Mouse (Mus musculus): Measurements from ENCODE around the gene Tmem238. TPM values are rescaled to one million over a fixed set of nuclear protein-coding genes. Genes with fewer than 3 reads are reported as not detected.
"Not testable (repeated sequence)": the region's sequence is repeated elsewhere in the genome, so short reads cannot be mapped to it uniquely, and the experiment has no call there.

Gene Tmem238
- total RNA-seq, 2 experiments from 2014 or later = 7.1 to 9.0 TPM

DNA sequence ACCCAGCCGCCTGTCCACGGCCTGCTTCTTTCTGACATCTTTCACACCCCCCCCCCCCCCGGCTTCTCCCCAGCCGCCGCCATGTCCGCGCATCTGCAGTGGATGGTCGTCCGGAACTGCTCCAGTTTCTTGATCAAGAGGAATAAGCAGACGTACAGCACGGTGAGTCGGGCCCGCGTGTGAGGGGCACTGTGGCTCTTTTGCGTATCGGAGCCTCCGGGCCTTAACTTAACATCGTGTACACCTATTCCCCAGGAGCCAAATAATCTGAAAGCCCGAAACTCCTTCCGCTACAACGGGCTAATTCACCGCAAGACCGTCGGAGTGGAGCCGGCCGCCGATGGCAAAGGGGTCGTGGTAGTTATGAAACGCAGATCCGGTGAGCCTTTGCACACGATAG is 3.8 kb upstream of the Tmem238 start:
- DNase-seq (ENCODE audit: low spot score in 2 of 2) = not testable (repeated sequence)

DNA sequence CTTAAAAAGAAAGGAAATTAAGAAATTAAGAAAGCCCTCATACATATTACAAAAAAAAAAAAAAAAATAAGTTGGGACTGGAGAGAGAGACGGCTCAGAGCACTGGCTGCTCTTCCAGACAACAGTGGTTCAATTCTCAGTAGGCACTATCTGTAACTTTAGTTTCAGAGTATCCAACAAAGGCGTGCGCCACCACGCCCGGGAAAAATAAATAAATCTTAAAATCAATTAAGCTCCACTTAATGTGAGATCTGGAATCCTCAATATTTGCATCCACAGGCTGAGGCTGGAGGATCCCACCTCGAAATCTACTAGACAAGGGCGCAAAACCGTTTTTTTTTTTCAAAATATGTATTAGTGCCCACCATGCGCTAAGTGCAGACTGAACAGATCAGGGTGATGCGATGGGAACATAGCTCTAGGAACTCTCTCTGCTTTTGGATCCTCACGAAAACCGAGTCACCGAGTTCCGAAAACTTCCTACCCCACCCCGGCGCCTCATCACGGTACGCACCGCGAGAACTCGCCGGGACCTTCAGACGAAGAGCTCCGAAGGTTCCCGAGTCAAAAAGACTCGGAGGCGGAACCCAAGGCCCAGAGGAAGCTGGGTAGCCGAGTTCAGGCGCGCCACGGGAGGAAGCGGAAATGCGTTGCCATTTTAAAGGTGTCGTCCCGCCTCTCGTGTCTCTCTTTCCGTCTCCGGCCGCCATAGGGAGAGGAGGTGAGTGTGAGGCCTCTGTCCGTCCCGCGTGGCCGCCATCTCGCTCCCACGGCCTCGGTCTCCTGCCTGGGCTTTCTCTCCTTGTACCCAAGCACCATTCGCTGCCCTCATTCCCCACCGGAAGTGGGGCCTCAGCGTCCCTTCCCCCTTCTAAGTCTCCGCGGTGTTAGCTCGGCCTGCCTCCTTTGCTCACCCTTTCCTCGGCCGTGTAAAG is 3.1 kb upstream of the Tmem238 start, which contains the start of gene Rpl28:
Gene Rpl28, plus strand, starts transcription at position 597 of the 935 bp plus-strand sequence.
- DNase-seq (ENCODE audit: low spot score in 2 of 2) = peak; percentile 73 to 87

DNA sequence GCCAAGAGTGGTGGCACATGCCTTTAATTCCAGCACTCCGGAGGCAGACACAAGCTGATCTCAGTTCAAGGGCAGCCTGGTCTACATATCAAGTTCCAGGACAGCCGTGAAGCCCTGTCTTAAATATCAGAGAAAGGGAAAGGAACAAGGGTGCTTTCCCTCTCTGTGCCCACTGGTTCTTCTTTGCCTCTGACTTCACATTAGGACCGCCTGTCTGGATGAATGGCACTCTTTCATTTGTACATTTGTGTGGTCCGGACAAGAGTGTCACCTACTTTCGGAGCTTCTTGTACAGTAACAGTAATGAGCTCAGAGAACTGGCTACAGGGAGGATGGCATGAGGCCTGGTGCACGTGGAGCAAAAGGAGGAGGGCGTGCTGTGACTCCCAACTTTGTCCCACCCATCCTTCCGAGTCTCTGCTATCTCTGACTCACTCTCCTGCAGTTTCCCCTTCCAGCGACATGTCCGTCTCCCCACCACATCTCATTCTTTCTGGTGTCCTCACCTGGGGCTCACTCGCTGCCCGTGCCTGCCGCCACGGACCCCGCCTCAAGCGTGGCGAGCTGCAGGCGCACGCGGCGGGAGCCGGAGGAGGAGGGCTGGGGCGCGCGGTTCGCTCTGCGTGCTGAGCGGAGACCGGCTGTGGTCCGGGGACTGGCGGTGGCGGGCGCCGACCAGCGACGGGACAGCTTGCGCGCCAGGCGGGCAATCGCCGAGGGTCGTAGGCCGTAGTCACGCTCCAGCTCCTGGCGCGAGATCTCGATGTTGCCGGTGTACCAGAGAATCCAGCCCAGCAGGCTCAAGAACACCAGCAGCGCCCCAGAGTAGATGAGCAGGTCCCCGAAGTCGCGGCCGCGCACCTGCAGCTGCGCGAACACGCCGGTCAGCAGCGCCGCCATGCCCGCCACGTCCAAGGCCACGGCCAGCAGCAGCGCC is 689 bp downstream of the Tmem238 start:
- peak; percentile 35 to 37 for DNase-seq (ENCODE audit: low spot score in 2 of 2)

DNA sequence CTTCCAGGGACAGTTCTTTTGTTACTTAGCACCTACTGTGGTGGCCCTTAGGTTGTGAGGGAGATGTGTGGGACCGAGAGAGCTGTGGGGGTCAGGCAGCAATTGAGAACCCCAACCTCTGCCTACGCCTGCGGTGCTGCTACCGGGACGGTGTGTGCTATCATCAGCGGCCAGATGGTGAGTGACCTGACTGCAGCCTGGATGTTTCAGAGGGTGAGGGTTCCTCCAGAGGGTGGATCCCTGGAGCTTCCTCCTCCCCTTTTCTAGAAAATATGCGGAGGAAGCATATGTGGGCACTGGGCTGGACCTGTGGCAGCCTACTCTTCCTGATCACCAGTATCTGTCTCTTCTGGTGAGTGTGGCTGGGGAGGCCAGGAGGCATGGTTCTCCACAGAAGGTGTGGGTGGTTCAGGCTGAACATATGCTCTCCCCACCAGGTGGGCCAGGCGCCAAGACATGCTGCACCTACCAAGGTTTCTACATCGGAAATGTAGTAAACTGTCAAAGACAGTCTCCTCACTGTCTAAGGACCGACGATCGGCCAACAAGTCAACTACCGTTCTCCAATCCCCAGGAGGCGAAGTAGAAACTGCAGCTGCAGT is 5.7 kb downstream of the Tmem238 start:
- DNase-seq (ENCODE audit: low spot score in 2 of 2) = no peak

DNA sequence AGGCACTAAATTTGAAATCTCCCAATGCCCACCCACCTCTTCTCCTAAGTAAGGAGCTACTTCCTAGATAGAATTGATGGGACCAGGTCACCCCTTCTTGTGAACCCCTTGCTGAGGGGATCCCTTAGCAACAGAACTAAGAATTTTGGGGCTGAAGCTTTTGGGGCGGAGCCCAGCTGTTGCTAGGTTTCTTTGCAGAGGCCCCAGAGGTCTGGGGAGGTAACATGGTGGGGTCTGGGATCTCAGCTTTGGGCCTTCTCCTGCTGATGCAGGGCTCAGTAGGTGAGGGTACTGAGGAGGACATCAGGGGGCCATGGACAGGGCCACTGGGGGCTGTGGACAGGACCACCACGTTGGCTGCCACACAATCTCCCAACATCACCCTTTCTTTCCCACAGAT is 6.7 kb downstream of the Tmem238 start, which contains the start of the genes Il11 and Tmem190:
Gene Il11, minus strand, starts transcription at position 101 of the 400 bp plus-strand sequence.
Gene Tmem190, plus strand, starts transcription at position 179 of the 400 bp plus-strand sequence.
- no peak for DNase-seq (ENCODE audit: low spot score in 2 of 2)

DNA sequence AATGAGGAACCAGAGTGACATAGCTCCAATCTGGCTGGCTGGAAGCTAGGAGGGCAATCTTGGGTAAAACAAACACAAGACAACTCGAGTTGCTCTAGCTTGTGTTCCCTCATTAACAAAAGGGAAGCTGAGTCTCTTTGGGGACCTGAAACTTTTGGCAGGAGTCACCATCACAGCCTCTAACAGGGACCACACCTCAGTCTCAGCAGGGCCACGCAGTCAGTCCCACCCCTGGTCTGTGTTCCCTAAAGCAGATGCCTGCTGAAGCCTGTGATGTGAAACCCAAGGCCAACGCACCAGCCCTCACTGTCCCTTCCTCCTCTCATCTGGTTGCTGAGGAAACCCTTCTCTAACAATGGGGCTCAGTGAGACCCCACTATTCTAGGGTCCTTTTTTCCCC is 7.3 kb downstream of the Tmem238 start:
- DNase-seq (ENCODE audit: low spot score in 2 of 2) = no peak

DNA sequence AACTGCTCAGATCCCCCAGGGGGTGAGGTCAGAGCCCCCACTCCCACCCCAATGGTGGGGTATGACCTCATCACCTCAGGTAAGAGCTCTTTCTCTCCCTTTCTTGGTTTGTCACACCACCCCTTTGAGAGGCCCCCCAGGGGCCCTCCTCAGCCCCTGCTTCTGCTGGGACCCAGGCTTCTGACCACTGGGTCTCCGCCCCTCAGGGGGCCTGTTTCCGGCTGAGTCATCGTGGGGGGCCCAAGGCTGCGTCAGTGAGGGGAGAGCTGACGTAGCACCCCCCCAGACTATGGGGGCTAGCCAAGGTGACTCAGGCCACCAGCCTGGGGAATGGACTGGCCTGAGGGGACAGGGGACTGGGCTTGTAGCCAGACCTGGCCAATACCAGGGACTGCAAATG is 9.5 kb downstream of the Tmem238 start:
- no peak for DNase-seq (ENCODE audit: low spot score in 2 of 2)

DNA sequence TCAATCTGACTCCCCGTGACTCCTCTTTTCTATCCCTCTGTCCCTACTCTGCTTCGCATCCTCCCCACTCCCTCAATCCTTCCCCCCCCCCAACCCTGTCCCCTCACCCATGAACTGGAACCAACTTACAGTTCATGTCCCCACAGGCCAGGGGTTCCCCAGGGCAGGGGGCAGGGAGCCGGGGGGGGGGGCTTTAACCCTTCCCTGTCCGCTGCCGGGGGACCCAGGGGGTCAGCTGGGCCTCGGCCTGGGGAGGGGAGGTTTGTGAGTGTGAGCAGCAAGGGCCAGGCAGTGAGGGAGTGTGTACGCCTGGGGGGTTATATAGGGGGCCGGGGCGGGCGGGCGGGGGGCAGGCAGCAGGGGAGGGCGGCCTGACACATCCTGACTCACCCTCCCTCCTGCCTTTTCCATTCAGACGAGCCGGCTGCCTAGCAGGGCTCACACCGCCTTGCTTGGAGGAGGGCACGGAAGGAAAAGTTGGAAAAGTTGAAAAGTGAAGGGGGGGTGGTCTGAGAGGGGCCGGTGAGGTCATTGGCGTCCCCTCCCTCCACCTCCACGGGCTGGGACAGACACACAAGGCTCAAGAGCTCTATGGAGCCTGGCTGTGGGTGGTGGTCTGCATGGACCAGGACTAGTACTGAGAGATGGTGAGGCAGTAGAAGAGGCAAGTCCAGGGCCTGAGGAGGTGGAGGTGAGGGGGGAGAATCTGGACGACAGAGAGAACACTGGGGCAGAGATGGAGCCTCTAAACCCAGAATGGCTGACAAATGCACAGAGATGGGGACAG is 11.4 kb downstream of the Tmem238 start:
- no peak for DNase-seq (ENCODE audit: low spot score in 2 of 2)

DNA sequence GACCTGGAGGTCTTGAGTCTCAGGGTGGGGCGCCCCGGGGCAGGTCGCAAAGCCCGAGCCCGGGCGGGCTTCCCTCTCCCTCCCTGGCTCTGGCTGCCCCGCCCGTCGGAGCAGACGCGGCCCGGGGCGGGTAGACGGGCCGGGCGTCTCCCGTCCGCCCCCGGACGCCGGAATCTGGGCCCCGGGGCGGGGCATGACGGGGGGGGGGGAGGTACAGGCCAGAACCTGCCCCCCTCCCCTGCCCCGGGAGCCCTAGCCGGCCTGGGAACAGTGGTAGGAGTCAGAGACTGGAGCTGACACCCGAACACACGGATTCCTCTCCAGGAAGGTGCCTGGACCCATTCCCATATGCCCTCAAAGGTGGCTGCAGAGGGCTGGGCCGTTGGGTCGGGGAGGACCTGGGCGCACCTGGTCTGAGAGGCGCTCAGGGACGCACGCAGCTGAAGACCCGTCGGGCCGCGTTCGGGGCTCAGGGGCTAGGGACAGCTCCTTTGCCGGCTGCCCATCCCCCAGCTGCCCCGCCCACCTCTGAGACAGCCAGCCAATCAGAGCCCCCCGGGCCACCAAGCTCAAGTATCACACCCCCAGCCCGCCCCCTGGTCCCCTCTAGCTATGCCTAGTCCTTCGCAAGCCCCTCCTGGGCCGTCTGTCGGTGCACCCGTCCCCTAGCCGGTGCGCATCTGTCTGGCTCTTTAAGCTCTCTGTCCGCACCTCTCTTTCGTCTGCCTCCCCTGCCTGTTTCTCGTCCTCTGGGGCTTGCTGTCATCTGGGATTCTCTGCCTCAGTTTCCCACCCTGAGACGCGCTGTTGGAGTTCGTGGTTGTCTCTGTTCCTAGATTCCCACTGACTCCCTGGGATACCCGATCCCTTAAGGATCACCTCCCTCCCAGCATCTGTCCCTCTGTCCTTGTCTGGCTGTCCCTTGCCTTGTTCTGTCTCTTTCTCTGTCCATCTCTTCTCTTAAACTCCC is 12.3 kb downstream of the Tmem238 start:
- DNase-seq (ENCODE audit: low spot score in 2 of 2) = no peak

DNA sequence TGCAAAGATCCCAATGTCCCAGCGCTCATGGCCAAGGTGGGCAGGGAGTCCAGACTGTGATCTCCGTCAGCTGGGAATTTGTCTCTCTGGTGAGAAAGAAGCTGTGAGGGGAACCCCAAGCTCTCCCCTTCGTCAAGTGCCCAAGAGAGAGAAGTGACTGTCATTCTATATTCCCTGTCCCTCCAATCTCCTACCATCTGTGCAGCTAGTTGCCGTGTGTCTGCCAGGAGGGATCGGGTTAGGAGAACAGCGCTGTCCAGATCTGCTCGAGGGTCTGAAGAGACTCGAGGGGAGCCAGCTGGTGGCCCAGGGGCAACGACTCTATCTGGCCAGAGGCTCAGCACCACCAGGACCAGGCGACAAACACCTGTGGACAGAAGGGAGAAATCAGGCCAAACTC is 13.3 kb downstream of the Tmem238 start:
- no peak for DNase-seq (ENCODE audit: low spot score in 2 of 2)

DNA sequence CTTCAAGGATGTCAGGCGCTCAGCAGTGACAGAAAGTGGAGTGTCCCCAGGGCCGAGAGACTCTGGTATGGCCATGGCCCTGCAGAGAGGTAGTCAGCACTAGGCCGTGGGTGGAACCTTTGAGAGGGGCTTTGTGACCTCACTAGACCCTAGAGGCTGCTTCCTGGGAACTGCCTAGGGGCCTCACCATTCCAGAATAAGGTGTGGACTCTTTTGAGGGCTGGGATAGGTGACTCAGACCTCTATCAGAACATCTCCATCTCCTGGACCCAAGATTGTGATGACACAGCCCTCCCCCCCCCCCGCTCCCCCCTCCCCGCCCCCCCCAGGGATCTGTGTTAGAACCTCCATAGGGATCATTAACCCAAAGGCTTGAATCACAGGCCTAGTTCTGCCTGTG is 18.3 kb downstream of the Tmem238 start, which contains the start of gene Fam71e2:
Gene Fam71e2, minus strand, starts transcription at position 101 of the 400 bp plus-strand sequence.
- DNase-seq (ENCODE audit: low spot score in 2 of 2) = no peak

DNA sequence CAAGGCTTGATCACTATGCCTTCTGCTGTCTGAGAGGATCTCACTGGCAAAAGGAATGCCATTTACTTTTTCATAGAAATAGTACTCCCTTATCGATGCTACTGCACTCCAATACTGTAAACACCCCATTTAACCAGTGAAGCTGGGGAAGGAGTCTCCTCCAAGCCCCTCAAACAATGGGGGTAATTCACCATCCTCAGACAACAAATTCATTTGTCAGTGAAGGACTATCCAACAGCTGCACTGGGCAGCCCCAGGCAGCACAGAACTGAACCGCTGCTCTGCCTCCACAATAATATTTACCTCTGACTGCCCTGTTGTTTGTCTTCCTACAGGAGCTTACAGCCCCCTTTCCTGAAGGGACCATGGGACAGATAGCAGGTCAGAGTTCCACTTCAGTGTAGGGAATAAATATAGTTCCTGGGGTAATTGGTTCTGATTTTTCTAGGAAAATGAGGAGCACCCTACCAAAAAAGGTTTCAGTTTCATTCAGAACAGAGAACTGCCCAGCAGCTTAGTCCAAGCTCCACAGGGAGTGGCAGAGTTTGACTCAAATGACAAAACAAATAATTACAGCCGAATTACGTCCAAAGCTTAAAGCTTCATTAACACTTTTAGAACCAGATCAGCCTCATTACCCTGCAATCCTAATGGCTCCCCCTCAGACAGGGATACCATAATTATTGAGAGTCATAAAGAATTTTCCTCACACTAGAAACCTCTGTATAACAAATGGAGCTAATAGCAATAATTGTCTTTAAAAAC is 24.3 kb downstream of the Tmem238 start:
- DNase-seq (ENCODE audit: low spot score in 2 of 2) = no peak

DNA sequence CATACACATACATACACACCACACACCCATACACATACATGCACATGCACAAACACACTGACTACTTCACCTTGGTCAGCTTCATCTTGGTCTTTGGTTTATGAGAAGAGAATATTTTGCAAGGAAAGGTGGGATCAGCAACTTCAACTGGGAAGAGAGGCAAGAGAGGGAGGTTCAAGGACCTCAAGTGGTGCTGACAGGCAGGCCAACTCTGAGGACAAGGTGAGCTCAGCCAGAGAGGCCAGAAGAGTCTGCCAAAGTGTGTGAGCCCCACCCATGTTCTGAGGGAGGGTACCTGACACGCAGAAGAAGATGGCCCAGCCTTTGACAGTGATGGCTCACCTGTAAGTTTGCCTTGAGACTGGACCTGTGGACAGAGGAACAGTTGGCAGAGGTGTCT is 29.8 kb downstream of the Tmem238 start:
- no peak for DNase-seq (ENCODE audit: low spot score in 2 of 2)

DNA sequence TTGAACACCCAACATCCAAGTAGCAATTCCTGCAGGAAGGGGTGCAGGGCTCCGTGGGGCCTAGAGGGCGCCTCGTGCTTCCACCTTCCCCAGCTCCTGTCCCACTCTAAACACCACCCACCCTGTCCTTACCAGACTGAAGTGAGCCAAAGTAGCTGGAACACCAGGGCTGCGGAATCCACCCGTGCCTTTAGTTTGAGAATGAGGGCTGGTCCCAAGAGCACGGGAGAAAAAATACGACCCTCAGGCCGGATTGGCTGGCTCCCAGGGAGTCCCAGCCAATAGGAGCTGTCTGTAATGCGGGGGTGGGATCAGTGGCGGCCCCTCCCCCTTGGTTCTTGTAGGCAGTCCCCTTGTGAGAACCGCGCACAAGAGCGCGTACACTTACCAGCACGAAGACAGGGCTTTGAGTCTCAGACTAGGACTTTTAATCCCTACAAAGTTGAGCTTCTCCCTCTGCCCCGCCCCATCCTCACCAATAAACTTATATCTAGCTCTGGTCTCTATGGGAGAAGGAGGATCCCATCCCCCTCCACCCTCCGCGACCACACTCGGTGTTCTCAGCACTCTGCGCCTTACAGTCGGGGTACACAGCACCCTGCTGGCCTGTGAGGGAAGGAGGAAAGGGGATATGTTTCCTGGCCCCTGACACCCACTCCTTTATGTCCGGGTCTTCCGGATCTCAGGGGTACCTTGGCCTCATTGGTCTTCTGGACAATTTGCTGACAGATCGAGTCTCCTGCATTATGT is 36.5 kb downstream of the Tmem238 start, which contains the start of gene Cox6b2:
Gene Cox6b2, minus strand, starts transcription at position 274 of the 750 bp plus-strand sequence.
- peak in 1 of 2 experiments; percentile 77 for DNase-seq (ENCODE audit: low spot score in 2 of 2)

DNA sequence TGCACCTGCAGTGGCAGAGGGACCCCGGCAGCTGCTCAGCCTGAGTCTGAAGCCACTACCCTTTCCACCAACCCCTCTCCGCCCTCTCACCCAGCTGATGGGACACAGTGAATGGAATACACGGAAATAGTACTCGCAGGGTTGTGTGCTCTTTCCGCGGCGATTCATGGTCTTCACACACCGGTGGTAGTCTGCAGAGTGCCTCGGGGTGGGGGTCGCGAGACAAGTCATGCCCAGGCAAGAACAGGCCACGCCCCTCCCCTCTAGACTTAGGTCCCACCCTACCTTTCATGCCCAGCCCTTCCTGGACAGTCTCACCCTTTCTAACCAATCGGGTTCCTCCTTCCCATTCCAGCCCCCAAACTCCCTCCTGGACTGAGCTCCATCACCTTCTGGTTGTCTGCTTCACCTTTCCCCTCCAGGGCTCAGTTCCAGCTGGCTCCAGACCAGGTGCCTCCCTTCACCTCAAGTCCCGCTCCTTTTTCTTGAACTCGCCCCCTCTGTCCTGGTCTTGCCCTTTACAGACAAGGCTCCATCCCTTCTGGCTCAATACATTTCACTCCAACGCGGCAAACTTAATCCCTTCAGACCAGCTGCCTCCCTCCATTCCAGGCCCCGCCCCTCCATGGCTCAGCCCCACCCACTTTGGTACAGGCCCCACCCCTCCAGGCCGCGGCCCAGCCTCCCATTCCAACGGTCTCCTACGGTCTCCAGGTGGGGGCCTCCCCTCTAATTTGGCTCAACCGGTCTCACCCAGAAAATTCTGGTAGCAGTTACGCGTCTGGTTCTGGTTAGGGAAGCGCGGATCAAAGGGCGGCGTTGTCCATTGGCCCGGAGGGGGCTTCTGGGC is 37.3 kb downstream of the Tmem238 start:
- DNase-seq (ENCODE audit: low spot score in 2 of 2) = peak in 1 of 2 experiments; percentile 44

DNA sequence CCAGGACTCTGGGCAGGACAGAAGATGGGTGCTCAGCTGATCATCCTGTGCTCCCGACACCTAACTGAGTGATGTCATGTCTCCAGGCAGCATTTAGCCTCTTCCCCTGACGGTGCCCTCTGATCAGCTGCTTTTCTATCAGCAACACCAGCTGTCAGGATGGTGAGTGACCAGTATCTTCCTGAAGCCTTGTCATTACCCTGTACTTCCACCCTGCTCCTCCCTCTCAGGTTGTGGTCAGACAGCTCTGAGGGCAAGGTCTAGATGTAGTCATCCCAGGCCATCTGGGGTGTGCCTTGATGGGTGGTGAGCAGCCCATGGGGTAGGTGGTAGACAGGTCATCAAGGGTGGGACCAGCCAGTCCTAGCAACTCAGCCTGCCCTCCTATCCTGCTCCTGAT is 40.3 kb downstream of the Tmem238 start:
- no peak for DNase-seq (ENCODE audit: low spot score in 2 of 2)
